Mouse (Mus musculus): Measurements from ENCODE around the gene Wwox.

DNA sequence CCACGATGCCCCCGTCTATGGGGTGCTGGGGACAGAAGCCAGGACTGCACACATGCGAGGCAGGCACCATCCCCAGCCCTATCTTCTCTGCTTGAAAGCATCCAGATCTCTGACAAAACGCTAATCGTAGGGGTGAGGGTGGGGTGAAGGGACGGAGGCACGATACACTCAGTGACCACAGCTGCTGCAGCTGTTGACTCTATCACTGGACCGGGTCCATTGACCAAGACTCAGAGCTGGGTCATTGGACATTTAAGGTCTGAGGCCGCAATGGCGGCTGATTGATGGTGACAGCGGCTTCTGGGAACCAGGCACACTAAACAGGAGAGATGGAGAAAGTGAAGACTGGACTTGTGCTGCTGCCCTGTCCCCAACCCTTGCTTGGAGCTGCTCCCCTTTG lies 768.0 kb downstream of the Wwox start:
- TF ChIP-seq POLR2A (IDR thresholded peaks at IDR 0.05; ENCODE audit: insufficient read depth, low read length) (no peak), CTCF (IDR thresholded peaks at IDR 0.05; ENCODE audit: low read depth, low read length) (no peak)

Data from ES-Bruce4 (cell line).